In the genomic region with DNA sequence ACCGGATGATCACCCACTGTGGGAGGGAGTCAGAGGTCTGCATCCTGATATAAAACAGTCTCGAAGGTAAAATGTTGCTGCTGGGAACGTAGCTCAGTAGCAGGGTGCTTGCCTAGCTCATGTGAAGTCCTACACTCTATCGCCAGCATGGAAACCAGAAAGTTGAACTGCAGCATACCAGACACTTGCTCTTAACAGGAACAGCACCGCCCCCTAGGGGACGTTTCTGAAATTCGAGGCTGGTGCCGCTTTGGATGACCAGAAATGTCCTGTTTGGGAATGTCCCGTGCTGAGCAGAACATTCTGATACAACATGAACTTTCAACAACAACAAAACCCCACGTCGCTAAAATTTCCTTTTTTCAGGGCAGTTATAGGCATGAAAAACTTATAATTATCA, we compare ENCODE assay signal across 8 mouse cellular contexts. TPM values are rescaled to one million over a fixed set of nuclear protein-coding genes. Genes with fewer than 3 reads are reported as not detected.
A peak's percentile ranks its signal among the peaks of the same experiment; 100 is the strongest.
DNase-seq lines count a peak whose midpoint lies in the region; ATAC-seq and TF ChIP-seq lines count a peak whose summit lies in the region.
"Had no signal": no experiment of that assay in that cellular context is flagged by ENCODE, and none has a peak within 500 bp of the region (broad histone marks: within the 10 kb centered on the region; RNA-seq: fewer than 3 reads in every experiment).

No protein-coding gene starts in this region.

- no peak overlapping the region for H3K4me3 ChIP-seq in G1E (ENCODE audit: low read depth, low read length)
- H3K4me3 ChIP-seq in embryonic fibroblast, embryonic 13.5 days (ENCODE audit: insufficient read depth, low read length): no peak overlapping the region
- H3K4me3 ChIP-seq: neural tube, embryonic 12.5 days had no signal

- peak overlapping the region; percentile 84 for H3K27ac ChIP-seq in embryonic fibroblast, embryonic 13.5 days (ENCODE audit: insufficient read depth, low read length)
- H3K27ac ChIP-seq: neural tube, embryonic 12.5 days had no signal

- H3K9me3 ChIP-seq in G1E (replicated peaks): no peaks in the 10 kb centered on the region
- H3K9me3 ChIP-seq: neural tube, embryonic 12.5 days had no signal

- no peak for TF ChIP-seq POLR2A in embryonic fibroblast, embryonic 13.5 days (IDR thresholded peaks at IDR 0.05; ENCODE audit: low read depth, low read length)

- intact Hi-C loops in heart, postnatal 14 days (cut with DNase I): loop anchor here (2.0 kb wide), 2 partner anchors 19 to 103 kb away; partner anchors contain the start of gene Grn
- intact Hi-C loops in left cerebral cortex, postnatal 10 days (cut with DNase I): loop anchor here (2.0 kb wide), 1 partner anchor 103 kb away; no protein-coding TSS in a partner anchor

- peak; percentile 90 for TF ChIP-seq CTCF in G1E (IDR thresholded peaks at IDR 0.05; ENCODE audit: low read depth, low read length)
- TF ChIP-seq CTCF in embryonic fibroblast, embryonic 13.5 days (IDR thresholded peaks at IDR 0.05; ENCODE audit: borderline replicate concordance, insufficient read depth, low read length): peak; percentile 70; the same call in 1 of the 2 replicates

- peaks cover 37% of the 10 kb centered on the region for H3K4me1 ChIP-seq in G1E (ENCODE audit: insufficient read depth, low read depth, low read length)
- H3K4me1 ChIP-seq in embryonic fibroblast, embryonic 13.5 days (ENCODE audit: control insufficient read depth, insufficient read depth, low read length): peaks cover 4% of the 10 kb centered on the region

- peaks cover 30% of the 10 kb centered on the region for H3K27me3 ChIP-seq in G1E (ENCODE audit: insufficient read depth, low read length)
- H3K27me3 ChIP-seq: neural tube, embryonic 12.5 days had no signal

- peak; percentile 47 for DNase-seq in G1E (ENCODE audit: low spot score)
- DNase-seq in adrenal gland, postnatal 25 days: peak; percentile 93
- DNase-seq in heart, postnatal 14 days: peak; percentile 93 to 96
- peak; percentile 85 to 90 for DNase-seq in left cerebral cortex, postnatal 10 days (ENCODE audit: extremely low spot score in 1 of 2, low spot score in 2 of 2)
- peak; percentile 78 to 85 for DNase-seq in spleen, postnatal 36 days (ENCODE audit: low spot score in 2 of 2)

- no peak for ATAC-seq in G1E (ENCODE audit: extremely low read depth, insufficient number of reproducible peaks, low FRiP score, poor library complexity, severe bottlenecking)
- ATAC-seq in megakaryocyte-erythroid progenitor cell, adult 5-6 weeks (replicated peaks; ENCODE audit: low FRiP score, low TSS enrichment, poor library complexity, severe bottlenecking): peak; percentile 21; the same call in 1 of the 2 replicates

- no peaks in the 10 kb centered on the region for H3K36me3 ChIP-seq in G1E (replicated peaks)
- H3K36me3 ChIP-seq: neural tube, embryonic 12.5 days had no signal

RNA-seq across cellular contexts. Expression of gene Slc25a39, which starts 4.0 kb away (rescaled TPM):
- total RNA-seq in G1E (2014; fragmentation: Nextera tagmentation) (205 TPM in 2 replicates), G1E (2017) (55.3 and 55.9 TPM in 2 replicates)
- polyA plus RNA-seq in G1E (2012): 230 and 231 TPM in 2 replicates
- total RNA-seq in adrenal gland, postnatal 25 days (2021): 439 and 629 TPM in 2 replicates
- polyA plus RNA-seq in embryonic fibroblast, embryonic 13.5 days (2011; ENCODE audit: insufficient read length, low read depth, missing spikeins): 164 and 174 TPM in 2 replicates
- 100 to 1,000 TPM; 163 to 176 TPM for total RNA-seq in heart, postnatal 14 days (2021)
- total RNA-seq in left cerebral cortex, postnatal 10 days (2021): 10 to 100 TPM; 64.8 to 66.7 TPM
- total RNA-seq in megakaryocyte-erythroid progenitor cell, adult 5-6 weeks (2014; fragmentation: Nextera tagmentation): 115 and 148 TPM in 2 replicates
- 43.8 and 55.9 TPM in 2 replicates for total RNA-seq in megakaryocyte-erythroid progenitor cell, adult 5-6 weeks (2017)

RNA-seq across cellular contexts. Expression of gene Grn, which starts 18.4 kb away (rescaled TPM):
- 45.8 and 46.0 TPM in 2 replicates for total RNA-seq in G1E (2014; fragmentation: Nextera tagmentation)
- total RNA-seq in G1E (2017): 52.4 and 65.8 TPM in 2 replicates
- 13.2 and 21.1 TPM in 2 replicates for polyA plus RNA-seq in G1E (2012)
- 198 and 230 TPM in 2 replicates for total RNA-seq in adrenal gland, postnatal 25 days (2021)
- polyA plus RNA-seq in embryonic fibroblast, embryonic 13.5 days (2011; ENCODE audit: insufficient read length, low read depth, missing spikeins): 226 and 252 TPM in 2 replicates
- total RNA-seq in heart, postnatal 14 days (2021): 100 to 1,000 TPM; 130 to 136 TPM
- 10 to 100 TPM; 79.2 to 79.4 TPM for total RNA-seq in left cerebral cortex, postnatal 10 days (2021)
- total RNA-seq in megakaryocyte-erythroid progenitor cell, adult 5-6 weeks (2014; fragmentation: Nextera tagmentation): 16.1 and 17.8 TPM in 2 replicates
- total RNA-seq in megakaryocyte-erythroid progenitor cell, adult 5-6 weeks (2017): 5.4 and 14.2 TPM in 2 replicates

RNA-seq across cellular contexts. Expression of gene Rundc3a, which starts 18.5 kb away (rescaled TPM):
- total RNA-seq in G1E (2014; fragmentation: Nextera tagmentation) (not detected in 2 replicates), G1E (2017) (0.16 TPM in 1 of 2 replicates, not detected in the other)
- polyA plus RNA-seq in G1E (2012): not detected in 2 replicates
- 24.4 and 39.7 TPM in 2 replicates for total RNA-seq in adrenal gland, postnatal 25 days (2021)
- polyA plus RNA-seq in embryonic fibroblast, embryonic 13.5 days (2011; ENCODE audit: insufficient read length, low read depth, missing spikeins): 0.86 TPM in 1 of 2 replicates, not detected in the other
- total RNA-seq in heart, postnatal 14 days (2021): under 1 TPM in 1 of 2 experiments, not detected in 1; 0.29 TPM
- total RNA-seq in left cerebral cortex, postnatal 10 days (2021): 100 to 1,000 TPM; 329 to 332 TPM
- not detected in 2 replicates for total RNA-seq in megakaryocyte-erythroid progenitor cell, adult 5-6 weeks (2014; fragmentation: Nextera tagmentation)
- not detected in 2 replicates for total RNA-seq in megakaryocyte-erythroid progenitor cell, adult 5-6 weeks (2017)

RNA-seq across cellular contexts. Expression of gene Fam171a2, which starts 35.8 kb away (rescaled TPM):
- total RNA-seq in G1E (2014; fragmentation: Nextera tagmentation): not detected in 2 replicates
- 0.05 TPM in 1 of 2 replicates, not detected in the other for total RNA-seq in G1E (2017)
- polyA plus RNA-seq in G1E (2012): 0.08 and 0.16 TPM in 2 replicates
- 4.3 and 8.7 TPM in 2 replicates for total RNA-seq in adrenal gland, postnatal 25 days (2021)
- 14.0 and 17.9 TPM in 2 replicates for polyA plus RNA-seq in embryonic fibroblast, embryonic 13.5 days (2011; ENCODE audit: insufficient read length, low read depth, missing spikeins)
- 10 to 100 TPM; 10.5 to 11.4 TPM for total RNA-seq in heart, postnatal 14 days (2021)
- total RNA-seq in left cerebral cortex, postnatal 10 days (2021): 100 to 1,000 TPM; 125 to 135 TPM
- total RNA-seq in megakaryocyte-erythroid progenitor cell, adult 5-6 weeks (2014; fragmentation: Nextera tagmentation): 0.82 TPM in 1 of 2 replicates, not detected in the other
- 0.28 TPM in 1 of 2 replicates, not detected in the other for total RNA-seq in megakaryocyte-erythroid progenitor cell, adult 5-6 weeks (2017)

RNA-seq across cellular contexts. Expression of gene Slc4a1, which starts 45.7 kb away (rescaled TPM):
- total RNA-seq in G1E (2014; fragmentation: Nextera tagmentation) (5.9 and 596 TPM in 2 replicates), G1E (2017) (1.1 and 1.5 TPM in 2 replicates)
- 2.3 and 2.9 TPM in 2 replicates for polyA plus RNA-seq in G1E (2012)
- 1.0 and 1.8 TPM in 2 replicates for total RNA-seq in adrenal gland, postnatal 25 days (2021)
- not detected in 2 replicates for polyA plus RNA-seq in embryonic fibroblast, embryonic 13.5 days (2011; ENCODE audit: insufficient read length, low read depth, missing spikeins)
- 10 to 100 TPM; 22.7 to 23.0 TPM for total RNA-seq in heart, postnatal 14 days (2021)
- total RNA-seq in left cerebral cortex, postnatal 10 days (2021): 1 to 10 TPM in 1 of 2 experiments, under 1 TPM in 1; 0.47 to 1.2 TPM
- 0.42 and 0.46 TPM in 2 replicates for total RNA-seq in megakaryocyte-erythroid progenitor cell, adult 5-6 weeks (2014; fragmentation: Nextera tagmentation)
- 0.27 and 6.8 TPM in 2 replicates for total RNA-seq in megakaryocyte-erythroid progenitor cell, adult 5-6 weeks (2017)

Comparison
In these comparisons a context has a peak if more than half of its experiments do, and no peak if none do; other contexts are left out.
1. RNA of gene Rundc3a, which starts 18.5 kb away (total RNA-seq): 329 to 332 TPM in left cerebral cortex, postnatal 10 days and 24.4 to 39.7 TPM in adrenal gland, postnatal 25 days; 0.29 TPM in heart, postnatal 14 days, 0.16 TPM in G1E and not detected in megakaryocyte-erythroid progenitor cell, adult 5-6 weeks; every median in the first group is over 10 times any median in the second.
2. Peak in every context shown above with its lines, with median percentiles within 50 percentile points of each other: DNase-seq.